Mouse (Mus musculus): ENCODE results near the gene Cdc34b. TPM values are rescaled to one million over a fixed set of nuclear protein-coding genes. Genes with fewer than 3 reads are reported as not detected.

The Cdc34b gene
- polyA plus RNA-seq, 1 experiment from 2014 or later = not detected

- Histone ChIP-seq H3K27ac (ENCODE audit: low read depth, low read length) (no peak overlapping the region), H3K27me3 (ENCODE audit: control insufficient read depth, insufficient read depth, low read length) (no peaks in the 10 kb centered on the region), H3K9me3 (ENCODE audit: control insufficient read depth, low read length) (no peaks in the 10 kb centered on the region), H3K4me3 (ENCODE audit: low read depth, low read length) (no peak overlapping the region), H3K4me1 (ENCODE audit: control insufficient read depth, insufficient read depth, low read length) (no peaks in the 10 kb centered on the region), H3K9ac (ENCODE audit: low read length) (no peak overlapping the region), H3K36me3 (ENCODE audit: control insufficient read depth, insufficient read depth, low read length) (no peaks in the 10 kb centered on the region), H3K4me2 (ENCODE audit: low read depth) (no peak overlapping the region)
- 76% methylated on average over 7 of the region's 7 CpGs for WGBS
- DNase-seq (ENCODE audit: low spot score) = no peak
- ATAC-seq (ENCODE audit: insufficient read depth, low FRiP score, low TSS enrichment) = no peak
Observed at GRCm38 (mm10) chr11:94760799-94761198, 19.2 kb downstream of the Cdc34b start.

DNA sequence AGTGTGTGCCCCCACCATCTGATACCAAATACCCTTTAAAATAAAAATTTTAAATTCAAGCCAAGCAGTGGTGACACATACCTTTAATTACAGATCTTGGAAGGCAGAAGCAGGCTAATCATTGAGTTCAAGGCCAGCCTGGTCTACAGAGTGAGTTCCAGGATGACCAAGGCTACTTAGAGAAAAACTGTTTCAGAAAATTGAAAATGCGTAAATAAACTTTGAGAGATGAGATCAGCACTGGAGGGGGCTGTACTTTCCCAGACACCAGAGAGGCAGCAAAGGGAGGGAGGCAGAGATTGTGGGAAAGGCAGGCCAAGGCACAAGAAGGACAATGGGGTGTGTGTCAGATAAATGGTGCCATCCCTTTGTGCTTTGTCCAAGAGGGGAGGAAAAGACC lies 20.7 kb downstream of the Cdc34b start:
- Histone ChIP-seq H3K4me1 (ENCODE audit: control insufficient read depth, insufficient read depth, low read length) (no peaks in the 10 kb centered on the region), H3K27ac (ENCODE audit: low read depth, low read length) (no peak overlapping the region), H3K36me3 (ENCODE audit: control insufficient read depth, insufficient read depth, low read length) (no peaks in the 10 kb centered on the region), H3K9me3 (ENCODE audit: control insufficient read depth, low read length) (no peaks in the 10 kb centered on the region), H3K4me2 (ENCODE audit: low read depth) (no peak overlapping the region), H3K27me3 (ENCODE audit: control insufficient read depth, insufficient read depth, low read length) (no peaks in the 10 kb centered on the region), H3K4me3 (ENCODE audit: low read depth, low read length) (no peak overlapping the region), H3K9ac (ENCODE audit: low read length) (no peak overlapping the region)
- ATAC-seq (ENCODE audit: insufficient read depth, low FRiP score, low TSS enrichment) (no peak), DNase-seq (ENCODE audit: low spot score) (no peak)
- WGBS = 90% methylated on average over 1 of the region's 1 CpGs

DNA sequence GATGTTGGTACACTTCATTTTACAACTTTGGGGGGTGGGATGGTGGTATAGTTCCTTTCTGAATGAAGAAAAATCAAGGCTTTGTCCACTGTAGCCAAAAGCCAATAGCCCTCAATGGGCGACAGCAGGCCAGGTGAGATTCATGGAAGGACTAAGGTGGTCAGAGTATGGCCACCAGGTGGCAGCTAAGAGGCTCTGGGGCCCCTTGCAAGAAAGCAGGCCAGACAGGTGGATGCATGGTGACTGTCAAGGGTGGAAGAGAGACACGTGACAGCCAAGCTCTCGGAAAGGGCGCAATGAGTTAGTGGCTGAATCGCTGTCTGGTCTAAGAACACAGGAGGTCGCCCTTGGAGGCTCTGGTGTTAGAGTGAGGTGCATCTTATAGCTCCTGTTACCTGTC lies 21.2 kb downstream of the Cdc34b start:
- ATAC-seq (ENCODE audit: insufficient read depth, low FRiP score, low TSS enrichment) = no peak
- H3K9ac ChIP-seq (ENCODE audit: low read length) = no peak overlapping the region
- 41% methylated on average over 6 of the region's 6 CpGs for WGBS

DNA sequence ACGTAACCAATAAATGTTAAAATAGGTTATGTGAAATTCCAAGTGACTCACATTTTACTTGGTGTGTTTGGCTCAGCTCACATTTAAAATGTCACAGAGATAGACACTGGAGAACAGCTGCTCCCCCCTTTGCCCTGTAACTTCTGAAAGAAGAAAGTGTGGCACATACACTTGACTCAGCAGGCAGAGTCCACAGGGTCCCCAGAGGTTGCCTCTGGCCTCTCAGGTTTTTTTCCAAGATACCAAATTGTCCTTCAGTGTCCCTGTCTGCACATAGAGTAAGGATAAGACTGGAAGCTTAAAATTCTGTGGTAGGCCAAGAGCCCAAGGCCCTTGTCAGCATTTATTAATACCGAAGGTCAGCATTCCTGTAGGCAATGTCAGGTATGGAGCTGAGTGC lies 25.7 kb downstream of the Cdc34b start:
- Histone ChIP-seq H3K27me3 (ENCODE audit: control insufficient read depth, insufficient read depth, low read length) (no peaks in the 10 kb centered on the region), H3K4me3 (ENCODE audit: low read depth, low read length) (no peak overlapping the region), H3K36me3 (ENCODE audit: control insufficient read depth, insufficient read depth, low read length) (no peaks in the 10 kb centered on the region), H3K9ac (ENCODE audit: low read length) (no peak overlapping the region), H3K9me3 (ENCODE audit: control insufficient read depth, low read length) (no peaks in the 10 kb centered on the region), H3K27ac (ENCODE audit: low read depth, low read length) (no peak overlapping the region), H3K4me1 (ENCODE audit: control insufficient read depth, insufficient read depth, low read length) (no peaks in the 10 kb centered on the region), H3K4me2 (ENCODE audit: low read depth) (no peak overlapping the region)
- ATAC-seq (ENCODE audit: insufficient read depth, low FRiP score, low TSS enrichment) = no peak
- no peak for DNase-seq (ENCODE audit: low spot score)
- WGBS = 93% methylated on average over 2 of the region's 2 CpGs

More for the DNA sequence above, 21.2 kb downstream of the Cdc34b start:
- Histone ChIP-seq H3K27me3 (ENCODE audit: control insufficient read depth, insufficient read depth, low read length) (no peaks in the 10 kb centered on the region), H3K27ac (ENCODE audit: low read depth, low read length) (no peak overlapping the region), H3K9me3 (ENCODE audit: control insufficient read depth, low read length) (no peaks in the 10 kb centered on the region), H3K4me2 (ENCODE audit: low read depth) (no peak overlapping the region), H3K36me3 (ENCODE audit: control insufficient read depth, insufficient read depth, low read length) (no peaks in the 10 kb centered on the region), H3K4me3 (ENCODE audit: low read depth, low read length) (no peak overlapping the region), H3K4me1 (ENCODE audit: control insufficient read depth, insufficient read depth, low read length) (no peaks in the 10 kb centered on the region)
- no peak for DNase-seq (ENCODE audit: low spot score)

GRCm38 (mm10) chr11:94772363-94773055 lies 30.9 kb downstream of the Cdc34b start:
- H3K4me1 ChIP-seq (ENCODE audit: control insufficient read depth, insufficient read depth, low read length) = no peaks in the 10 kb centered on the region
- H3K27me3 ChIP-seq (ENCODE audit: control insufficient read depth, insufficient read depth, low read length) = no peaks in the 10 kb centered on the region
- no peak overlapping the region for H3K9ac ChIP-seq (ENCODE audit: low read length)
- H3K27ac ChIP-seq (ENCODE audit: low read depth, low read length) = no peak overlapping the region
- no peaks in the 10 kb centered on the region for H3K36me3 ChIP-seq (ENCODE audit: control insufficient read depth, insufficient read depth, low read length)
- ATAC-seq (ENCODE audit: insufficient read depth, low FRiP score, low TSS enrichment) = no peak
- 74% methylated on average over 3 of the region's 3 CpGs for WGBS
- no peaks in the 10 kb centered on the region for H3K9me3 ChIP-seq (ENCODE audit: control insufficient read depth, low read length)
- no peak overlapping the region for H3K4me2 ChIP-seq (ENCODE audit: low read depth)
- DNase-seq (ENCODE audit: low spot score) = peak; percentile 1
- H3K4me3 ChIP-seq (ENCODE audit: low read depth, low read length) = no peak overlapping the region

- ATAC-seq (ENCODE audit: insufficient read depth, low FRiP score, low TSS enrichment) (no peak), DNase-seq (ENCODE audit: low spot score) (peak; percentile 9)
- Histone ChIP-seq H3K4me1 (ENCODE audit: control insufficient read depth, insufficient read depth, low read length) (no peaks in the 10 kb centered on the region), H3K9me3 (ENCODE audit: control insufficient read depth, low read length) (no peaks in the 10 kb centered on the region), H3K27me3 (ENCODE audit: control insufficient read depth, insufficient read depth, low read length) (no peaks in the 10 kb centered on the region), H3K27ac (ENCODE audit: low read depth, low read length) (no peak overlapping the region), H3K4me2 (ENCODE audit: low read depth) (no peak overlapping the region), H3K4me3 (ENCODE audit: low read depth, low read length) (no peak overlapping the region), H3K9ac (ENCODE audit: low read length) (no peak overlapping the region), H3K36me3 (ENCODE audit: control insufficient read depth, insufficient read depth, low read length) (no peaks in the 10 kb centered on the region)
- WGBS = 96% methylated on average over 1 of the region's 1 CpGs
Observed at GRCm38 (mm10) chr11:94773851-94774250, 32.3 kb downstream of the Cdc34b start.

GRCm38 (mm10) chr11:94774887-94775497 lies 33.4 kb downstream of the Cdc34b start:
- Histone ChIP-seq H3K36me3 (ENCODE audit: control insufficient read depth, insufficient read depth, low read length) (no peaks in the 10 kb centered on the region), H3K27ac (ENCODE audit: low read depth, low read length) (no peak overlapping the region)
- 91% methylated on average over 5 of the region's 5 CpGs for WGBS

DNA sequence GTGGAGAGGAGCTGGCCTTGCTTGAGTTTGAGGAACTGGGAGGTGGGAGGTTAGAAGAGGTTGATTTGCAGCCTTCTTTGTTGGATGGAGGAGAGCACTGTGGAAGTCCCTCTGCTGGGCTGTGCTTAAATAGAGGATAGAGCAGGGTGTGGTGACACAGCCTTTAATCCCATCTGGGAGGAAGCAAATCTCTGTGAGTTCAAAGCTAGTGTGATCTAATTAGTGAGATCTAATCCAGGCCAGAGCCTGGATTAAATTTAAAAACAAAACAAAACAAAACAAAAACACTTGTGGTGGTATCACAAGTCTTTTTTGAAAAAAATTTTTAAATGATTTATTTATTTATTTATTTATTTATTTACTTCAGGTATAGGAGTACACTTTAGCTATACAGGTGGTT lies 41.0 kb downstream of the Cdc34b start, which contains the start of gene Tmem92:
Gene Tmem92 (minus strand): TSS at position 101 of the 400 bp plus-strand sequence.
- Histone ChIP-seq H3K4me2 (ENCODE audit: low read depth) (no peak within 1 kb of the TSS), H3K9ac (ENCODE audit: low read length) (no peak within 1 kb of the TSS), H3K4me3 (ENCODE audit: low read depth, low read length) (no peak within 1 kb of the TSS), H3K4me1 (ENCODE audit: control insufficient read depth, insufficient read depth, low read length) (no peaks in the 10 kb centered on the region), H3K27ac (ENCODE audit: low read depth, low read length) (no peak within 1 kb of the TSS), H3K9me3 (ENCODE audit: control insufficient read depth, low read length) (no peaks in the 10 kb centered on the region), H3K36me3 (ENCODE audit: control insufficient read depth, insufficient read depth, low read length) (no peaks in the 10 kb centered on the region), H3K27me3 (ENCODE audit: control insufficient read depth, insufficient read depth, low read length) (no peaks in the 10 kb centered on the region)
- no peak for DNase-seq (ENCODE audit: low spot score)
- no peak for ATAC-seq (ENCODE audit: insufficient read depth, low FRiP score, low TSS enrichment)

More at GRCm38 (mm10) chr11:94774887-94775497, 33.4 kb downstream of the Cdc34b start:
- no peak overlapping the region for H3K9ac ChIP-seq (ENCODE audit: low read length)
- H3K27me3 ChIP-seq (ENCODE audit: control insufficient read depth, insufficient read depth, low read length) = no peaks in the 10 kb centered on the region
- no peak overlapping the region for H3K4me2 ChIP-seq (ENCODE audit: low read depth)
- DNase-seq (ENCODE audit: low spot score) (no peak), ATAC-seq (ENCODE audit: insufficient read depth, low FRiP score, low TSS enrichment) (no peak)
- no peaks in the 10 kb centered on the region for H3K9me3 ChIP-seq (ENCODE audit: control insufficient read depth, low read length)
- no peaks in the 10 kb centered on the region for H3K4me1 ChIP-seq (ENCODE audit: control insufficient read depth, insufficient read depth, low read length)
- no peak overlapping the region for H3K4me3 ChIP-seq (ENCODE audit: low read depth, low read length)

DNA sequence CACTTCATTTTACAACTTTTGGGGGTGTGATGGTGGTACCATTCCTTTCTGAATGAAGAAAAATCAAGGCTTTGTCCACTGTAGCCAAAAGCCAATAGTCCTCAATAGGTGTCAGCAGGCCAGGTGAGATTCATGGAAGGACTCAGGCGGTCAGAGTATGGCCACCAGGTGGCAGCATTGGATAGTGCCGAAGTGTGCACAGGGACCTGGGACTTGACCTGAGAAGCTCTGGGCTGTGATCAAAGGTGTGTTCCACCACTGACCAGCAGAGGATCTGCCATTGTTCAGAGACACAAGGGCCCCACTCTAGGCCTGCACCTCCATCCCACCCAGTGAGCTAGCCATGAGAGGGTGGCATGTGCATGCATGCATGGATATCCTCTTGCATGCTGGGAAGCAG lies 43.7 kb downstream of the Cdc34b start:
- no peaks in the 10 kb centered on the region for H3K4me1 ChIP-seq (ENCODE audit: control insufficient read depth, insufficient read depth, low read length)
- ATAC-seq (ENCODE audit: insufficient read depth, low FRiP score, low TSS enrichment) (no peak), DNase-seq (ENCODE audit: low spot score) (peak; percentile 72)
- H3K9ac ChIP-seq (ENCODE audit: low read length) = no peak overlapping the region
- H3K4me3 ChIP-seq (ENCODE audit: low read depth, low read length) = no peak overlapping the region
- H3K4me2 ChIP-seq (ENCODE audit: low read depth) = no peak overlapping the region
- H3K27me3 ChIP-seq (ENCODE audit: control insufficient read depth, insufficient read depth, low read length) = no peaks in the 10 kb centered on the region
- whole genome bisulfite sequencing = 7% methylated on average over 2 of the region's 2 CpGs
- no peak overlapping the region for H3K27ac ChIP-seq (ENCODE audit: low read depth, low read length)
- no peaks in the 10 kb centered on the region for H3K36me3 ChIP-seq (ENCODE audit: control insufficient read depth, insufficient read depth, low read length)
- H3K9me3 ChIP-seq (ENCODE audit: control insufficient read depth, low read length) = no peaks in the 10 kb centered on the region
